Mouse (Mus musculus) adrenal gland, adult 2 months (tissue): Measurements from ENCODE around the gene Nebl. TPM values are rescaled to one million over a fixed set of nuclear protein-coding genes. Genes with fewer than 3 reads are reported as not detected.

Experiments
- DNase-seq: peaks from one replicate; pipeline ENCODE4 v3.0.0; 2021
- polyA plus RNA-seq: library from polyadenylated mRNA; depleted of rRNA; stranded (reverse); fragments of >200 nt; gene quantifications from 2 replicates; pipeline ENCODE4 v1.2.3, GENCODE M21; 2012
- total RNA-seq, 2 experiments: library from RNA; stranded (reverse); gene quantifications; 2 replicates each; pipeline ENCODE4 v1.2.3; 2021

Gene Nebl
- total and polyA plus RNA-seq, 3 experiments: 4.8 to 7.4 (median 7.3) TPM

GRCm38 (mm10) chr2:17515686-17516085, 215.6 kb downstream of the Nebl start:
- no peak for DNase-seq

DNA sequence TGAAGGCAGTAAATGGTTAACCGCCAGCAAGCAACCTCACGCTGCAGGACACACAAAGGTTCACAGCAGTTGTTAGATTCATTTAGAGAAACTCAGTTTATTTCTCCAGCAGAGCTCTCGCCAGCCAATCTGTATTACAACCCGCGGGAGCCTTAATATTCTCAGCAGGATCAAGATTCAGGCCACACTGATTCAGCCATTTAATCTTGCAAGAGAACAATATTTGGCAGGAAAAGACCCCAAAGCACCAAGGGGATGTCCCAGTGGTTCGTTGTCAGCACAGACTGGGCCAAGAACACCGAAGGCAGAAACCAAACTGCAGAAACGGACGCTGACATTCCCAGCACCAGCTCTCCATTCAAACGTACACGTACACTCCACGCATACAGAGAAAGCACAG, 216.5 kb downstream of the Nebl start:
- no peak for DNase-seq

GRCm38 (mm10) chr2:17509942-17510341, 221.3 kb downstream of the Nebl start:
- DNase-seq: no peak

- DNase-seq: no peak
These were observed 223.9 kb downstream of the Nebl start for GRCm38 (mm10) chr2:17507362-17507761.

DNA sequence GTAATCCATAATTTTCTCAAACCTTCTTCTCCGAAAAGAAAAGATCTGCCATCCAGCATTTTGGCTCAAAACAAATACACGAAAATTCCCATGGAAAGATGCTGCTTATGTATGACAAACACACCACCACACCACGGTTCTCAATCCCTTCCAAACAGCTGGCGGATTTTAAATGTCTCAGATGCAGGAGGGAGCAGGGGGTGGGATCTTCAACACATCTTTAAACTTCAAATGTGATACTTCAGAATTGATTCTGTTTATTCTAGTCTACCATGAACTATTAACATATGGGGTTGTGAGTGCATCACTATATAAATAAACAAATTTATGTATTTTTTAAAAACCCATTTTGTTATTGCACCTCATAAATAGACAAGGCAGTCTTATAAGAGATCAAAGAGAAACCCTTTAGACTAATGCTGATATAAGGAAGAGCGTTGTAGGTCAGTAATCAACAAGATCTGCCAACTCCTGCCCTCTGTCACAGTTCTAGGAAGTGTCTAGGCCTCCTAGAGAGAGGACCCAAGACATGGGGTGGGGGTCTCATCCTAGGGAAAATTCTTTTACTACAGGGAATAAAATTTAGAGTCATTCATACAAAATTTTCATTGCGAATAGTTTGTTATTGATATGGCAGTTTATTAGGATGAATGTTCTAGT, 227.0 kb downstream of the Nebl start:
- DNase-seq: no peak

DNA sequence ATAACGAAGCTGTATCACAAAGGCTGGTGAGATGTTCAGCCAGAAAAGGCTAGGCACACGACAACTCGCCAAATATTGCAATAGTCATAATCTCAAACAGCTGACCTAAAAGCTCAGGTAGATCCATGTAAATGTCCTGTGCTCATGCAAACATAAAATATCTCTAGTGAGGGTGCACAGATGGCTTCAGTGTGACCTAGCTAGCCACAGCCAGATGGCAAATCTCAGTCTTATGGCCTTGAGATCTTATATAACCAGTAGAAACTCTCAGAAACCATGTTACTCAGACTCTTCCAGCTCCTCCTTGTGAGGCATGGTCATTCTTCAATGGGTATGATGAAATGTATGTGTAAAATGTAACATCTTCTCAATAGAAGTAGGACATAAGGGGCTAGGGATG, 230.2 kb downstream of the Nebl start:
- no peak for DNase-seq

DNA sequence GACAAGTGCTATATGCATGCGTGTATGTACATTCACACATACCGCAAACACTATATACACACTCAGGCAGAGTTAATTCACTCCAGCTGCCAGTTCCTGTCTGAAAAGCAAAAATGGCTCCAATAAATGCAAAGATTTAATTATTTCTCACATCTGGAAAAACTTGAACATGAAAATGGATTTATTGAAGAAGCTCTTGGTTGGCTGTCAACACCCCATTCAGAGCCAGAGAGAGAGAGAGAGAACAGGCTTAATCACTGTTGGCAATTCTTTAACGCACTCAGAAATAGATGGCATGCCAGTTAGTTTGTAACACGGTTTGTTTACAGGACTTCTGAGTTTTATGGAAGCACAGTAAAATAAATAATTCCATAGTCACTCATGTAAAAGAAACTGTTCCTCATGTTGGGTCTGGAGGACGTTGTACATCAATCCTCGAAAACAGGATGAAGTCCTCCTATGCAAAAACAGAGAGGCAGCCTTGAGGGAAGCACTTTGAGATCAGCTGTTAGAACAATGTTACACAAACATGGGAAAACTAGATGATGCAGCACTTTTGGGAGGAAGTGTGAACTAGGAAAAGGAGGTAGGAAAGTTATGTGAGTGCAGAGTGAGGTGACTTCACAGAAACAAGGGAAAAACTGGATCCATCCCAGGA, 265.6 kb downstream of the Nebl start:
- DNase-seq: no peak

GRCm38 (mm10) chr2:17460434-17460833, 270.8 kb downstream of the Nebl start:
- DNase-seq: no peak

DNA sequence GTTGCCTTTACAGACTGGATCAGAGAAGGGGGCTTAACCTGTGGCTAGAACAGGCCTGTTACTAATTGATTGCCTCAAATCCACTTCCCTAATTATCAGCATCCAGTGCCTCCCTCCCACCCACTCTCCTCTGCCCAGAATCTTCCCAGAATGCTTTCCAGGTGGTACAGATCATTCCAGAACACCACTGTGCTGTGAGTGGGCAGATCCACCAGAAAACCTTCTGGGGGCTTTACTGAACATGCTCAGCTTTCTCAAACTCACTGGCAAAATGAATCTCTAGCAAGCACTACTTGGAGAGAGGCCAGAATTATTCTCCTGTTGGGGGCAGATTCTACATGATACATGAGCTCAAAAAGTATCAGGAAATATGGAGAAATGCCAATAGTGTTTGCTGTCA, 277.6 kb downstream of the Nebl start:
- no peak for DNase-seq

DNA sequence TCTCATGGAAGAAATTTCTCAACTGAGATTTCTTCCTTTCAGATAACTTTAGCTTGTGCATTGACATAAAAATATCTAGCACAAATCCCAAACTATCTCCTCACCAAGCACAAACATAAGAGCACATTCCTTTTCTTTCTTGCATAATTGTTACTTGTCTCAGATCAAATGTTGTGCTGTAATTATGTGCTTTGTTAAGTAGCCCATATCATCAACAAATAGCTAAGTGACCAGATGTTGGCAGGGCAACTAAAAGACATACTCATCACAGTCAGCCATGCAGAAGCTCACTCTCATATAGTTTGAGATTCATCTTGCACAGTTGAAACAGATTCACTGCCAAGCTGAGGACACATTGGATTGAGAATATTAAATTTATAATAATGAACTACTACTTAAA, 282.9 kb downstream of the Nebl start:
- no peak for DNase-seq

GRCm38 (mm10) chr2:17443581-17443980, 287.7 kb downstream of the Nebl start:
- no peak for DNase-seq

GRCm38 (mm10) chr2:17438317-17438716, 292.9 kb downstream of the Nebl start:
- DNase-seq: no peak

DNA sequence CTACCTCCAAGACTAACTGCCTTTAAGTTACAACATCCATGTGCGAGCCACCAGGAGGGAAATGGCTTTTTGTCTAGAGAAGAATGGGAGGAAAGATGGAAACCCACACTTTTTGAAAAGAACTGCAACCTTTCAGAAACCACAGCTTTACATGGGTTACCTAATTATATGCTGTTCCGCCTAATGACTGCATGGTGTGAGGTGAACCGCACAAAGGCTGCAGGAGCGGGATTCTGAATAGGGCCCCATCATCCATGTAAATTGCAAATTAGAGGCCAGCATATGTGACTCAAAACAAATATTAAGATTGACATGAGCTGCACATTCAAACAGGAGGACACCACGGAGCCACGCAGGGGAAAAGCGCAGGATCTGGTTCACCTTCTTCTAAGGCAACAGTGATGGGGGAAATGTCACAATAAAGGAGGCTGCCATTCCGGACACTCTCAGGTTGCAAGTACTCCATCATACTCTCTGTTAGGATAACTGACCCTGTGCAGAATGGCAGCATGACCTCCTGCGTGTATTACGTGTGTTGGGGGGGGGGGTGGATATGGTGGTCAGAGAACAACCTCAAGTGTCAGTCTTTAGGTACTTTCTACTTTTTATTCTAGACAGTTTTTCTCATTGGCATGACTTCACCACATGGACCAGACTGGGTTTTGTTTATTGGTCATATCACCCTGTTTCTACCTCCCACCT, 294.4 kb downstream of the Nebl start:
- DNase-seq: no peak

- no peak for DNase-seq
These were observed 296.0 kb downstream of the Nebl start for GRCm38 (mm10) chr2:17435217-17435616.

DNA sequence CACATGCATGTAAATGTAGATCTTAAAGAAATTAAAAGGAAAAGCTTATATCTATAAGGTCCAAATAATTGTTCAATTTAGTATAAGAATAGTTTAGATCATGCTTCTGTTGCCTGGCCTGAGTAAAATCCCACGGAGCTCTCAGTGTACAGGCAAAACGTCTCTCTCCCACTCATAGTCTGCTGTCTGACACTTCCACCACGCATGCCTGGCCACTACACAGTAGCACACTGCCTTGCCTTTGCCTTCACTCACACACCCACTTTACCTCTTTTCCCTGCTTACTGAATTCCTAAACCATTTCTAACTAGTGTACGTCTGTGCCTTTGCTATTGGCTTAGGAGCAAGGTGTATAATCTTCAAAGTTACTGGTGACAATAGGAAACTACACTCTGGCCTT, 302.2 kb downstream of the Nebl start:
- DNase-seq: no peak

DNA sequence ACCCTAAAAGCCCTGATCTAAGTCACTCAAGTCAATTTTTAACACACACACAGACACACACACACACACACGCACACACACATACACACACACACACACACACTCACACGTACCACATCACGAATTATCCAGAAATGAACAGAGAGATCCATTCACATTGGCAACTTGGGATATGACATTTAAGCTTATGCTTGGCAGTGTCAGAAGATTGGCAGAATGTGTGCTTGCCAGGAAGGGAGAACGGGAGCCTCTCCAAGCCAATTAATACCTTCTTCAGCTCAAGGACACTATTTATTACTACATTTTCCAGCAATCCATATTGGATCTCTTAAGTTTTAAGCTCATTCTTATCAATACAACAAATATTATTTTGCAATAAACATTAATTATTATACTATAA, 303.1 kb downstream of the Nebl start:
- DNase-seq: no peak

DNA sequence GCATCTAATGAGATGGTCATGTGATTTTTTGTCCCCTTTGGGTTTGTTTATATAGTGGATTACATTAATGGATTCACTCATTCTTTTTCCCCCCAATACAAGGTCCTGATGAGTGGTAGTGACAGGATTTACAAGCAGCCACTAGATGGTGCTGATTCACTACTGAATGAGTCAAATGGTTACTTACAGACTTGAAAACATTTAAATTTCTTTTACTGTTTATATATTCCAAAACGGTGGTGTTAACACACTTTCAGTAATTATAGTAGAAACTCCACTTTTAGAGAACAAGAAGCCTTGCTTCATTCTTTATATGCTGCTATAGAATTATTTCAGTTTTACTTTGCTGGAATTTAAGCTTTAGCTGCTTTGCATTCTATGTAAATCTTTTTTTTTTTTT, 308.3 kb downstream of the Nebl start:
- DNase-seq: no peak

- DNase-seq: no peak
These were observed 315.9 kb downstream of the Nebl start for GRCm38 (mm10) chr2:17415347-17415746.

- no peak for DNase-seq
These were observed 316.9 kb downstream of the Nebl start for GRCm38 (mm10) chr2:17414324-17414723.

DNA sequence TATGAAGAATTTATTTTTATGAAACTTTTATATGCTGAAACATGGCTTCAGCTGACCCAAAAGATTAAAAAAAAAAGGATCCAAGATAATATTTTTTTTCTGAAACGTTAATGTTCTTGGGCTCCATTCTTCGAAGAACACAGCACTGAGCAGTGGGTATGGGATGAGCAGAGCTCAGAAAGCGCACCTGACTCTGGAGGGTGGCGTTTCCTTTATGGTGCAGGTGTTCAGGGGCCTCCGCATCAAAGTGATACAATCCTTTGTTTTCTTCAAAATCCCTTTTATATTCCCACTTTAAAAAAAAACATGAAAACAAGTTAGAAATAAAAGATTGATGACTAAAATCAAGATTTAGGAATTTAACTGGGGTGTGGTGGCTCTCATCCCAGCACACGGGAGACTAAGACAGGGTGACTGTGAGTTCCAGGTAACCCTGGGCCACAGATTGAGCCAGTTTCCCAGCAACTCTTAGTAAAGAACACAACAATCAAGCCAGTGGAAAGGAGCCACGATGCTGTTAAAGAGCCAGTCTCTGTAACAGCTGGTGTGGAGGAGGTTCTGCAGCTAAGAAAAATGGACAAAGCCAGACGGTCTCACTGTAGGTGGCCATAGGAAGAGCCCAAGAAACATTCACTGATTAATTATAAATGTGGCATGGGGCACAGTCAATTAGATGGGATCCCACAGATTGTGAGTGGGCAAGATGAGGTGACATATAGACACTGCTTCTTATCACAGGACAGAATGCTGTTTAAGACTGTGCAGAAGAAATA, 317.6 kb downstream of the Nebl start:
- DNase-seq: no peak

DNA sequence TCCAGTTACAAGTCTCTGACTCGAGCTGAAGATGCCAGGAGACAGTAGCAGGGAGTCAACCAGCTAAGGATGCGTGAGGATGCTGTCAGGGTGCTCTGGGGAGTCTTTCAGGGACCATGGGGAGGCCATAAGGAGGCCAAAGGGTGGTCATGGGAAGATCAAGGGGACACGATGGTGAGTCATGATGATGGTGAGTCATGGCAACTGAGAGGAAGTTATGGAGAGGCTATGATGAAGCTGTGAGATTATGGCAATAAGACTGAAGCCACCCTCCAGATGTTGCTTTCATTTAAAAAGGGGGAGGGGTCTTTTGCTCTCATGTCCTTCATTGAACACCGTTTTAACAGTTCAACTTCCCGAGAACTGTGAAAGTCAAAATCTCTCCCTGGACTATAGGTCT, 322.0 kb downstream of the Nebl start:
- DNase-seq: no peak

DNA sequence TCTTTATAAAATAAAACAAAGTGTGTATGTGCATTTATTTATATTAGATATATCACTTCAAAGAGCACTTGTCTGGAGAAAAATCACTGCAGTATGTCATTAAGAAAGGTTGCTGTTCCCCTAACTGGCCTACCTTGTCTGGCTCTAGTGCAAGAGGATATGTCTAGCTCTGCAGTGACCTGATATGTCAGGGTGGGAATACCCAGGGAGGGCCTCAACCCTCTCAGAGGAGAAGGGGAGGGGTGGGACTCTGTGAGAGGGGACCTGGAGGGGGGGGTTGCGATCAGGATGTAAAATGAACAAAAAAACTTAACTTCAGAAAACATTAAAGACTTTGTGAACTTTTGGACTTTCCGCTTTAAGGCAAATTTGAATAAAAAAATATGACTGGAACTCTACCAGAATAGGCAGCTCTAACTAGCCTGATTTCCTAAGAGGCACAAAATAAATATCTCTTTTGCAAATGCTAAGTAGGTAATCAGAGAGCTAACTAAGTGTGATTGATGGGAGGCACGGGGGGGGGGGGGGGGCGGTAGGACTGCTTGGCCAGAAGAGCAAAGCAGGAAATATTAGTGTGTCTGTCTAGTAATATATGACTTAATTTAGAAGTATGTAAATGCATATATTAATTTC, 325.2 kb downstream of the Nebl start:
- DNase-seq: no peak
